Mouse (Mus musculus) 3T3-L1 (cell line): ENCODE measurements around the gene Armc9.

ENCODE experiments used
- DNase-seq: peaks from one replicate; pipeline ENCODE4 v3.0.0-alpha.2; 2015; ENCODE audit warnings: low read depth, low spot score

Armc9 gene

DNA sequence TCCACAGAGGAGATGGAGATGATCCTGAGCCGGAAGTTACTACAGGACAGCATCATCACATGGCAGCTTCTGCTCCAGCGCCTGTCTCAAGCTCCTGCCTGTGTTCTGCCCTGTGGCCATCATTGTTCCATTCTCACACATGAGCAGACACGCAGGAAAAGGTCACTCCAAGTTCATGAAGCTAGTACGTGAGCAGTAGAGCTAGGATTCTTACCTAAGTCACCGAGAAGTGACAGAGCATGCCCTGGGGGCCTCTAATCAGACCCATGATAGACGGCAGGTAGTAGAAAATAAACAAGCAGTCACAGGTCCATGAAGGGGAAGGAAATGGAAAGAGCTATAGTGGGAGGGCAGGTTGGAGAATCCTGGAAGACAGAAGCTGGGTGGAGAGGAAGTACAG is 63.4 kb downstream of the Armc9 start:
- no peak for DNase-seq

GRCm38 (mm10) chr1:86225195-86225594 is 70.6 kb downstream of the Armc9 start:
- no peak for DNase-seq

DNA sequence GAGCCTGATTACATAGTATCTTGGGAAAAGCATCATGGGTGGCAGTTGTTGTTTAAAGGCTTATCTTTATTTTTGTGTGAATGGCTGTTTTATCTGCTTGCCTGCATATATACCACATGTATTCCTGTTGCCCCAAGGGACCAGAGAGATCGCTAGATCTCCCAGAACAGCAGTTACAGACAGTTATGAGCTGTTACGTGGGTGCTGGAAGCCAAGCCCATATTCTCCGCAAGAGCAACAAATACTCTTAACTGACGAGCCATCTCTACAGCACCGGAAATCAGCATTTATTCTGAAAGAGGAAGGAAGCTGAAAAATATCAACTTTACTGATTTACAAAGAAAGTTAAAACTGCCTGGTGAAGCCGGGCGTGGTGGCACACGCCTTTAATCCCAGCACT is 74.1 kb downstream of the Armc9 start:
- DNase-seq = no peak

GRCm38 (mm10) chr1:86229184-86229829 is 74.7 kb downstream of the Armc9 start:
- DNase-seq = peak; percentile 15

DNA sequence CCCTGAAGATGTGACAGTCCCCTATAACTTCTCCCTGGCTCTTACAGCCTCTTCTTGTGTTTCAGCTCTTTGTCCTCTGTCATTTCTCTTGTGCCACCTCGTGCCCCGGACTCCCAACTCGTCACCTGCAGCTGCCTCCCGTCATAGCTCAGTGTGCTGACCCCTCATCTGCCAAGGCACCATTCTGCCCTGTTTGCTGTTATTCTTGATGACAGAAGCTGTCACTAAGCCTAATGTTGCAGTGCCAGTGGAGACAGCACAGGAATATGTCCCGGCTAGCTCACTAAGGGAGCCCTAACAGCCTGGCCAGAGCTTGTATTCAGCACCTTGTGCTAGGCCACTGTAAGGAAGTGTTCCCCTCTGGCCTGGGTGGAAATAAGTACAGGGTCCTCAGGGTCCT is 78.1 kb downstream of the Armc9 start:
- DNase-seq = no peak

GRCm38 (mm10) chr1:86233808-86234207 is 79.2 kb downstream of the Armc9 start:
- no peak for DNase-seq

DNA sequence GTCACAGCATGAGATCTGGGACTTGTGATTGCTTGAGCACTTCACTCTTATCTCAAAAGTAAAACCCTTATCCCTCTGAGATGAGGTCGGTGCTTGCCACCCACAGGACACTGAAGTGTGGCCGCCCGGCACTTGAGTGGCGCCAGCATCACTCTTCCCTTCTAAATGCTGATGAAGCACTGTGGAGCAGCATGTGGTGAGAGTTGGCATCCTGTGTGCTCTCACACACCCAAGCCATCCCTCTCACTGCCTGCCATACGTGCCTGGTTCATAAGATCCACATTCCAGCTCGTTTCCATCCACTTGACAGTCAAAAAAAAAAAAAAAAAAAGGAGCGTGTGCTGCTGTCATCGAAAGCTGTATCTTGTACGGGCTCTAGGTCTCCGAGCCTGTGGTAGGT is 80.5 kb downstream of the Armc9 start:
- no peak for DNase-seq

DNA sequence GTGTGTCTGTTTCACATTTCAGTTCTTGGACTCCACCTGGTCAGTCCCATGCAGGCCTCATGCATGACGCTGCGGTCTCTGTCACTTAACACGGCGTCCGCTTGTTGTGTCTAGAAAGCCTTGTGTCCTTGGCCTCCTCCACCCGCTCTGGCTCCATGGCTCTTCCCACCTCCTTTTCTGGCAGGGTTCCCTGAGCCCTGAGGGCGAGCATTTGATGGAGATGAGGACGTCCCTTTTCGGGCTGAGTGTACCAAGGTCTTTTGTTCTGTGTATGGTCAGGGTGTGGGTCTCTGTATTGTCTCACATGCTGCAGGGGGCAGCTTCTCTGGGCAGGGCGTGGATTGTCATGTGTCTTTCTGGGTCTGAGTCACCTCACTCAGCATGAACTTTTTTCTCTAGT is 81.9 kb downstream of the Armc9 start:
- DNase-seq = no peak

- DNase-seq = no peak
Observed at GRCm38 (mm10) chr1:86239010-86239409, 84.4 kb downstream of the Armc9 start.

DNA sequence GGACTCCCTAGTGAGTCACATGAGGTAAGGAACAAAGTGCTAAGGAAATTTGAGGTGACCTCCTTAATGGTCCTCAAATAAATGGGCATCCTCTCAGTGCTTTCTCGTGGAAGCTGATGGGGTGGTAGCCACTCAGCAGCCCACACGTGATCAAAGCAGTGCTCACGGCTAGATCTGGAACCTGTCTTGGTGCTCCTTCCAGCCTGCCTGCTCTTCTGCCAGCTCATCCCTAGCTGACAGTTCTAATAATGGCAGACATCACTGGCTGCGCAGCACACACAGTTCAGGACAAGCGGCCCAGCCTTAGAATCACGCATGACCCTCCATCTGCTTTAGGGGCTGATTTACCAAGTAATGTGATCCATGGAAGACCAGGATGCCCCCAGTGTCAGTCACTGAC is 85.3 kb downstream of the Armc9 start:
- DNase-seq = no peak

- peak; percentile 11 for DNase-seq
Observed at GRCm38 (mm10) chr1:86240959-86241358, 86.4 kb downstream of the Armc9 start.

DNA sequence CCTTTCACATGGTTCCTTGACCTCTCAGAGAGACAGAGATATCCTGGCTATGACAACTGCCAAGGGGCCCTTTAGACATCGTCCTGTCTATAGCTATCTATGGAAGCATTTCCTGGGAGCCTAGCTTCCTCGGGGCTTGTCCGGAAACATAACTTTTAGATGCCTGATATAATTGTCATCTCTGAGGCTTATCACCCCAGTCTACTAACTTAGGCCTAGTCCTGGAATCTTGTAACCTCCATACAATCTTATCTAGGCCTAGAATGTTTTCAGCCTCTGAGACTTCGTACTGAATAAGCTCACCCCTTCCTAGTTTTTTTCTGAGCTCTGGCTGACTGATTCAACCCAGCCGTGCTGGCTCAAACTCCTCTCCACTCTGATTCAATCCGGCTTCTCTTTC is 88.9 kb downstream of the Armc9 start:
- no peak for DNase-seq

- DNase-seq = peak; percentile 18
Observed at GRCm38 (mm10) chr1:86245301-86246085, 90.9 kb downstream of the Armc9 start.

GRCm38 (mm10) chr1:86253410-86253809 is 98.8 kb downstream of the Armc9 start:
- DNase-seq = no peak

DNA sequence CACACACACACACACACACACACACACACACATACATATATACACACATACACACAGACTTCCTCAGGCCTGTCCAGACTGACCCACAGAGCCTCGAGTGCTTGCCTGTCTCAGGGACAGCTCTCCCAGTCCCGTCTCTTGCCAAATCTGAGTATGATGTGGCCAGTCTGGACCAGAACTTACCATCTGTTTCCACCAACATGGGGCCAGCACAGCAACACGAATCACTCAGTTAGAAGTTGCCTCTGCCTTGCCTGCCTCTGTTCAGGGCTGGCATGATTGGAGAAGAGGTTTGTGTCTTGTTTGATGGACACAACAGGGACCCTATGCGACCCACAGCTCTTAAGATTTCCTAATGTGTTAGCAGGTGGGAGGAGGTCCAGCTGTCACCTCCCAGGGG is 101.7 kb downstream of the Armc9 start:
- peak; percentile 9 for DNase-seq

- no peak for DNase-seq
Observed at GRCm38 (mm10) chr1:86257228-86257627, 102.6 kb downstream of the Armc9 start.

- DNase-seq = no peak
Observed at GRCm38 (mm10) chr1:86258171-86258824, 103.7 kb downstream of the Armc9 start.

- peak; percentile 24 for DNase-seq
Observed at GRCm38 (mm10) chr1:86263564-86264339, 109.2 kb downstream of the Armc9 start.

- no peak for DNase-seq
Observed at GRCm38 (mm10) chr1:86265060-86265459, 110.5 kb downstream of the Armc9 start.

DNA sequence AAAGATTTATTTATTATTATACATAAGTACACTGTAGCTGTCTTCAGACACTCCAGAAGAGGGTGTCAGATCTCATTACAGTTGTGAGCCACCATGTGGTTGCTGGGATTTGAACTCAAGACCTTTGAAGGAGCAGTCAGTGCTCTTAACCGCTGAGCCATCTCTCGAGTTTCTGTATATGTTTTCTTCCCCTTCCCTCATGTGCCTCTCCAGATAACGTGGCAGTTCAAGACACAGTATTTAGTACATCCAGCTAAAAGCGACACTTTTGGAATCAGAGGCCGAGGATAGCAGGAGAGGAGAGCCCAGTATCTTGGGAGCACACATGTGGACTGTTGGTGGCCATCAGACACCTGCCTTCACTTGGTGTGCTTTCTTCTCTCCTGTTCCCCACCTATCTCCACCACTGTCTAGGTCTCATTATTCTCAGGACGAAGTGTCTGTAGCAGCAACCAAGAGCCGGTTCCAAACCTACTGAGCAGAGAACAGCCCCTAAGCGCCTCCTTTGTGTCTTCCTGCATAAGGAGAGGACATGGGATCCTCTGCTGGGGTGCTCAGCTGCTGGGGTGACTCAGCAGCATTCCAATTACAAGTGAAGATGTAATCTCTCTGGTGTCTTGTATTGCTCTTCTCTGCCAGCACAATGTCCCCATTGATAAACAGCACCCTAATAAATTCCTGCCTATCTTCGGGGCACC is 114.1 kb downstream of the Armc9 start:
- no peak for DNase-seq

- DNase-seq = no peak
Observed at GRCm38 (mm10) chr1:86269190-86269508, 114.6 kb downstream of the Armc9 start.

DNA sequence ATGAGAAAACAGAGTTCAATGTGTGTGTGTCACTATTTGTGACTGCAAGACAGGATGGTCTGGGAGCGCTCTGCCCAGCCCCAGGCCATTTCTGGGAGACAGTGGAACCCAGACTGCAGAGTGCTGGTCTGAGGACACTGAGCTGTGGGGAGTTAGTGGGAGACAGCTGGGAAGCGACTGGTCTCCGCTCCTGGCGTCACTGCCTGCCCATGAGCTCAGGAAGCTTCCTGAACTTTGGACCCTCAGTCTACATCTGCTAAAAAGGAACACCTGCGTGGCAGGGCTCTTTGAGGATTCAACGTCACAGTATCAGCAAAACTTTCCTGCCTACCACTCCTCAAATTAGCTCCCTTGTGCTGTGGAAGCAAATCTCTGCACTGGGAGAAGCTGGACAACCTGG is 117.1 kb downstream of the Armc9 start:
- DNase-seq = no peak
